Comparison of ENCODE assay signal across 18 mouse cellular contexts in genomic region chr9:34708691-34709090, GRCm38 (mm10).
DNase-seq lines count a peak whose midpoint lies in the region; ATAC-seq lines count a peak whose summit lies in the region.
"Had no signal": no experiment of that assay in that cellular context is flagged by ENCODE, and none has a peak within 500 bp of the region (broad histone marks: within the 10 kb centered on the region; RNA-seq: fewer than 3 reads in every experiment).

No protein-coding gene starts in this region.

- ATAC-seq in frontal cortex, adult (ENCODE audit: low TSS enrichment): peak; percentile 38; the same call in 1 of the 2 replicates
- ATAC-seq: activated CD4-positive, CD25-positive, alpha-beta regulatory T cell, adult 4 months; forebrain, embryonic 13.5 days; forebrain, embryonic 15.5 days; forebrain, postnatal 0 days; Patski had no signal

- DNase-seq in adrenal gland, adult (ENCODE audit: inconsistent age in 2 of 2, low spot score in 1 of 2): peak; percentile 15 to 64
- DNase-seq in adrenal gland, postnatal 4 days (ENCODE audit: low spot score in 2 of 2): no peak
- DNase-seq in frontal cortex, postnatal 25 days (ENCODE audit: low spot score in 2 of 2): no peak
- peak; percentile 73 for DNase-seq in brain, adult 2 months (ENCODE audit: low read depth, low spot score)
- DNase-seq in layer of hippocampus, adult 9-10 months (ENCODE audit: low spot score): no peak
- DNase-seq: adrenal gland, postnatal 10 days; adrenal gland, postnatal 25 days; cerebellum, adult 11 months; cerebellum, adult 2 months; cerebellum, adult 9-10 months; cerebellum, postnatal 10 days; cerebellum, postnatal 25 days; forebrain, postnatal 0 days had no signal

Comparison
In these comparisons a context has a peak if more than half of its experiments do, and no peak if none do; other contexts are left out.
1. DNase-seq: peak in adrenal gland, adult (2 of 2) and brain, adult 2 months (single experiment); none in adrenal gland, postnatal 4 days (0 of 2), frontal cortex, postnatal 25 days (0 of 2) and layer of hippocampus, adult 9-10 months (single experiment).